Mouse (Mus musculus): ENCODE results near the gene Art2b. TPM values are rescaled to one million over a fixed set of nuclear protein-coding genes. Genes with fewer than 3 reads are reported as not detected.
A peak's percentile ranks its signal among the peaks of the same experiment; 100 is the strongest.

Gene Art2b
- polyA plus RNA-seq, 1 experiment, result not detected

- Histone ChIP-seq H3K27me3 (ENCODE audit: control insufficient read depth, insufficient read depth, insufficient read length) (peaks cover 8% of the 10 kb centered on the region), H3ac (ENCODE audit: control insufficient read depth, insufficient read length) (no peak overlapping the region), H3K79me2 (ENCODE audit: control insufficient read depth, insufficient read depth) (no peaks in the 10 kb centered on the region), H3K4me3 (no peak overlapping the region), H3K4me2 (ENCODE audit: low read depth) (no peak overlapping the region), H3K36me3 (ENCODE audit: control insufficient read depth, insufficient read depth) (no peaks in the 10 kb centered on the region)
- TF ChIP-seq USF1 (IDR thresholded peaks at IDR 0.05; ENCODE audit: low read depth) (no peak), E2F4 (IDR thresholded peaks at IDR 0.05; ENCODE audit: insufficient read depth) (no peak), MAX (IDR thresholded peaks at IDR 0.05; ENCODE audit: low read depth) (no peak), POLR2AphosphoS2 (IDR thresholded peaks at IDR 0.05; ENCODE audit: insufficient read length, low read depth) (no peak), TCF12 (IDR thresholded peaks at IDR 0.05; ENCODE audit: insufficient read depth, poor library complexity, severe bottlenecking) (no peak), MYOG (IDR thresholded peaks at IDR 0.05; ENCODE audit: control insufficient read depth in 1 of 3, insufficient read depth in 1 of 3, insufficient read length in 2 of 3, low read depth in 2 of 3) (no peak)
Observed at GRCm38 (mm10) chr7:101540684-101541083, 44.7 kb downstream of the Art2b start.

DNA sequence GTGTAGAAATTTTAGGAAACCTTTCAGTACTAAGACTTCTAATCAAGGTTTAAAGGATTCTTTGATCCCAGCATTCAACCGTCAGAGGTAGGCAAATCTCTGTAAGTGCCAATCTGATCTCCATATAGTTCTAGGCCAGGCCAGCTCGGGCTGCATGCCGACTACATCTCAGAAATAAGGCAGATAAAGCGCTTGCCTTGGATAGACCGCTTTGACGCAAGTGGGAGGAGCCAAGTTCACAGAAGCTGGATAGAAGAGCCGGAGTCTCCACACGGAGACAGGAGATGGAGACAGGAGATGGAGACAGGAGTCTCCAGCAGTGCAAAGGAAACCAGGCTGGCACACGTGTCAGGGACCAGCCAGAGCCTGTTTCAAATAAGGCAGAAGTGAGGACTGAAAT, 45.6 kb downstream of the Art2b start:
- TF ChIP-seq MYOG (IDR thresholded peaks at IDR 0.05; ENCODE audit: control insufficient read depth in 1 of 3, insufficient read depth in 1 of 3, insufficient read length in 2 of 3, low read depth in 2 of 3), result no peak
- TF ChIP-seq REST (IDR thresholded peaks at IDR 0.05; ENCODE audit: insufficient read depth, insufficient read length), result no peak
- no peak for TF ChIP-seq USF1 (IDR thresholded peaks at IDR 0.05; ENCODE audit: low read depth)
- TF ChIP-seq POLR2AphosphoS2 (IDR thresholded peaks at IDR 0.05; ENCODE audit: insufficient read length, low read depth), result no peak
- no peak for TF ChIP-seq CEBPB (IDR thresholded peaks at IDR 0.05; ENCODE audit: insufficient read depth, poor library complexity, severe bottlenecking)
- TF ChIP-seq TCF12 (IDR thresholded peaks at IDR 0.05; ENCODE audit: insufficient read depth, poor library complexity, severe bottlenecking), result no peak
- no peak for TF ChIP-seq E2F4 (IDR thresholded peaks at IDR 0.05; ENCODE audit: insufficient read depth)
- no peak for TF ChIP-seq SRF (IDR thresholded peaks at IDR 0.05; ENCODE audit: control insufficient read depth, insufficient read length, low read depth)
- no peak for TF ChIP-seq TCF3 (IDR thresholded peaks at IDR 0.05; ENCODE audit: insufficient read length, low read depth)
- no peak for TF ChIP-seq POLR2A (IDR thresholded peaks at IDR 0.05; ENCODE audit: insufficient read length, low read depth)
- H3K4me2 ChIP-seq (ENCODE audit: low read depth), result no peak overlapping the region
- H3K4me3 ChIP-seq, result no peak overlapping the region
- no peaks in the 10 kb centered on the region for H3K79me2 ChIP-seq (ENCODE audit: control insufficient read depth, insufficient read depth)
- peaks cover 13% of the 10 kb centered on the region for H3K27me3 ChIP-seq (ENCODE audit: control insufficient read depth, insufficient read depth, insufficient read length)
- H3K36me3 ChIP-seq (ENCODE audit: control insufficient read depth, insufficient read depth), result no peaks in the 10 kb centered on the region
- H3ac ChIP-seq (ENCODE audit: control insufficient read depth, insufficient read length), result no peak overlapping the region

- no peak overlapping the region for H3K4me3 ChIP-seq
- peak; percentile 13 to 72 (median 38) for TF ChIP-seq MYOD1 (IDR thresholded peaks at IDR 0.05; ENCODE audit: control insufficient read depth in 1 of 3, insufficient read length in 2 of 3, low read depth in 2 of 3)
- TF ChIP-seq SRF (IDR thresholded peaks at IDR 0.05; ENCODE audit: control insufficient read depth, insufficient read length, low read depth), result no peak
- peak in 2 of 3 experiments; percentile 1 to 71 for TF ChIP-seq MYOG (IDR thresholded peaks at IDR 0.05; ENCODE audit: control insufficient read depth in 1 of 3, insufficient read depth in 1 of 3, insufficient read length in 2 of 3, low read depth in 2 of 3)
- no peak for TF ChIP-seq TCF3 (IDR thresholded peaks at IDR 0.05; ENCODE audit: insufficient read length, low read depth)
- no peak for TF ChIP-seq POLR2AphosphoS2 (IDR thresholded peaks at IDR 0.05; ENCODE audit: insufficient read length, low read depth)
- TF ChIP-seq USF1 (IDR thresholded peaks at IDR 0.05; ENCODE audit: low read depth), result no peak
- no peak for TF ChIP-seq TCF12 (IDR thresholded peaks at IDR 0.05; ENCODE audit: insufficient read depth, poor library complexity, severe bottlenecking)
- no peaks in the 10 kb centered on the region for H3K36me3 ChIP-seq (ENCODE audit: control insufficient read depth, insufficient read depth)
- H3K27me3 ChIP-seq (ENCODE audit: control insufficient read depth, insufficient read depth, insufficient read length), result peaks cover 11% of the 10 kb centered on the region
- peak overlapping the region; percentile 79 for H3K4me2 ChIP-seq (ENCODE audit: low read depth)
- no peaks in the 10 kb centered on the region for H3K79me2 ChIP-seq (ENCODE audit: control insufficient read depth, insufficient read depth)
- no peak overlapping the region for H3ac ChIP-seq (ENCODE audit: control insufficient read depth, insufficient read length)
Observed at GRCm38 (mm10) chr7:101538141-101538933, 47.1 kb downstream of the Art2b start.

- Histone ChIP-seq H3K79me2 (ENCODE audit: control insufficient read depth, insufficient read depth) (no peaks in the 10 kb centered on the region), H3K27me3 (ENCODE audit: control insufficient read depth, insufficient read depth, insufficient read length) (peaks cover 6% of the 10 kb centered on the region), H3K4me3 (no peak overlapping the region), H3K4me2 (ENCODE audit: low read depth) (peak overlapping the region; percentile 79), H3K36me3 (ENCODE audit: control insufficient read depth, insufficient read depth) (no peaks in the 10 kb centered on the region), H3ac (ENCODE audit: control insufficient read depth, insufficient read length) (no peak overlapping the region)
- TF ChIP-seq USF1 (IDR thresholded peaks at IDR 0.05; ENCODE audit: low read depth) (no peak), TCF3 (IDR thresholded peaks at IDR 0.05; ENCODE audit: insufficient read length, low read depth) (no peak), POLR2A (IDR thresholded peaks at IDR 0.05; ENCODE audit: insufficient read length, low read depth) (no peak), E2F4 (IDR thresholded peaks at IDR 0.05; ENCODE audit: insufficient read depth) (no peak), TCF12 (IDR thresholded peaks at IDR 0.05; ENCODE audit: insufficient read depth, poor library complexity, severe bottlenecking) (no peak), MYOD1 (IDR thresholded peaks at IDR 0.05; ENCODE audit: control insufficient read depth in 1 of 3, insufficient read length in 2 of 3, low read depth in 2 of 3) (no peak), CEBPB (IDR thresholded peaks at IDR 0.05; ENCODE audit: insufficient read depth, poor library complexity, severe bottlenecking) (no peak), MYOG (IDR thresholded peaks at IDR 0.05; ENCODE audit: control insufficient read depth in 1 of 3, insufficient read depth in 1 of 3, insufficient read length in 2 of 3, low read depth in 2 of 3) (no peak), POLR2AphosphoS2 (IDR thresholded peaks at IDR 0.05; ENCODE audit: insufficient read length, low read depth) (no peak), REST (IDR thresholded peaks at IDR 0.05; ENCODE audit: insufficient read depth, insufficient read length) (no peak), MAX (IDR thresholded peaks at IDR 0.05; ENCODE audit: low read depth) (no peak)
Observed at GRCm38 (mm10) chr7:101537541-101537940, 47.9 kb downstream of the Art2b start.

GRCm38 (mm10) chr7:101535517-101535916, 49.9 kb downstream of the Art2b start:
- no peak overlapping the region for H3K4me2 ChIP-seq (ENCODE audit: low read depth)
- no peaks in the 10 kb centered on the region for H3K36me3 ChIP-seq (ENCODE audit: control insufficient read depth, insufficient read depth)
- peaks cover 6% of the 10 kb centered on the region for H3K27me3 ChIP-seq (ENCODE audit: control insufficient read depth, insufficient read depth, insufficient read length)
- H3K79me2 ChIP-seq (ENCODE audit: control insufficient read depth, insufficient read depth), result no peaks in the 10 kb centered on the region
- H3ac ChIP-seq (ENCODE audit: control insufficient read depth, insufficient read length), result no peak overlapping the region
- H3K4me3 ChIP-seq, result no peak overlapping the region
- TF ChIP-seq POLR2AphosphoS2 (IDR thresholded peaks at IDR 0.05; ENCODE audit: insufficient read length, low read depth) (no peak), E2F4 (IDR thresholded peaks at IDR 0.05; ENCODE audit: insufficient read depth) (no peak), REST (IDR thresholded peaks at IDR 0.05; ENCODE audit: insufficient read depth, insufficient read length) (no peak), USF1 (IDR thresholded peaks at IDR 0.05; ENCODE audit: low read depth) (no peak), TCF12 (IDR thresholded peaks at IDR 0.05; ENCODE audit: insufficient read depth, poor library complexity, severe bottlenecking) (no peak)
